Mouse (Mus musculus): Measurements from ENCODE around the gene Fam107b. TPM values are rescaled to one million over a fixed set of nuclear protein-coding genes. Genes with fewer than 3 reads are reported as not detected.
A peak's percentile ranks its signal among the peaks of the same experiment; 100 is the strongest.

Gene Fam107b
- polyA plus RNA-seq, 1 experiment from 2014 or later: 34.4 TPM

DNA sequence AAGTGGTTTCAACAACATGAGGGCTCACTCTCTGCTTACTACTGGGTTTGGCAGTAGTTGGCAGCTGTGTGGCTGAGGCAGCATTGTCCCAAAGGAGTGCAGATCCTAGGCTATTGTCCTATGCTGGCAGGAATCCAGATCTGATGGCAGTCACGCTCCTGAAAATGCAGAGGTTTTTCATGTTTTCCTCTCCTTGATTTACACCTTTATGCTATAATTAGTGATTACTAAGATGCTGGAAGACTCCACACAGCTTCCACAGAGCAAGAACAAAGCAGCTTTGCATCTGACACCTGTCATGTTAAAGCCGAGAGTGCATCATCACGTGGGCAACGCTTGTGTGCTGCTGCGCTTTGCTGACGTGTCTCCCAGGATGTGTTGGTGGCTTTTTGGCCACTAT is 172.2 kb downstream of the Fam107b start:
- H3K27me3 ChIP-seq (ENCODE audit: control insufficient read depth, insufficient read depth, low read length): no peaks in the 10 kb centered on the region
- peak; percentile 33; the same call in 1 of the 2 replicates for ATAC-seq (ENCODE audit: low read depth)
- no peaks in the 10 kb centered on the region for H3K36me3 ChIP-seq (ENCODE audit: control insufficient read depth, insufficient read depth, low read length)
- H3K4me2 ChIP-seq (ENCODE audit: low read depth, low read length): no peak overlapping the region
- no peak overlapping the region; the same call in 1 of the 2 replicates for H3K27ac ChIP-seq (ENCODE audit: low read depth, low read length)
- H3K4me3 ChIP-seq (ENCODE audit: low read depth, low read length): no peak overlapping the region
- peaks cover 32% of the 10 kb centered on the region for H3K4me1 ChIP-seq (ENCODE audit: control insufficient read depth, insufficient read depth, low read length)
- WGBS: 57% methylated on average over 6 of the region's 6 CpGs
- H3K9ac ChIP-seq (replicated peaks; ENCODE audit: low read depth, low read length): no peak overlapping the region
- H3K9me3 ChIP-seq (ENCODE audit: control insufficient read depth, low read length): no peaks in the 10 kb centered on the region

DNA sequence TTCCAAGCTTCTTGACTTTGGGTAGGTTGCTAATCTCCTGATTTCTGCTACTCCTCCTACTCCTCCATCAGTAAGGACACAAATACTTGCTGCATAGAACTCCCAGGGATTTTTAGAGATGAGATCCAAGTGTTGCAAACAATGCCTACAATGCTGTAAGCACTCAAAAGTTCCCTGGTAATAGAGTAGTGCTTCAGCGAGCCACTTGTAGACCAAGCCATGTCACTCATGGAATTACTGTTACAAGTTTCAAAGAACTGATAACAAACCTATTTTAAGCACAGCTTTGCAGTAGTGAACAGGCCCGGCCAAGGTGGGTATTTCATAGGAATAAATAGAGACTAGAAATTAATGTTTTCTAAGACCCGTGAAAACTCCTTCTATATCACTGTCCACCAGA is 174.8 kb downstream of the Fam107b start:
- WGBS: 94% methylated on average over 3 of the region's 3 CpGs
- no peak for ATAC-seq (ENCODE audit: low read depth)

DNA sequence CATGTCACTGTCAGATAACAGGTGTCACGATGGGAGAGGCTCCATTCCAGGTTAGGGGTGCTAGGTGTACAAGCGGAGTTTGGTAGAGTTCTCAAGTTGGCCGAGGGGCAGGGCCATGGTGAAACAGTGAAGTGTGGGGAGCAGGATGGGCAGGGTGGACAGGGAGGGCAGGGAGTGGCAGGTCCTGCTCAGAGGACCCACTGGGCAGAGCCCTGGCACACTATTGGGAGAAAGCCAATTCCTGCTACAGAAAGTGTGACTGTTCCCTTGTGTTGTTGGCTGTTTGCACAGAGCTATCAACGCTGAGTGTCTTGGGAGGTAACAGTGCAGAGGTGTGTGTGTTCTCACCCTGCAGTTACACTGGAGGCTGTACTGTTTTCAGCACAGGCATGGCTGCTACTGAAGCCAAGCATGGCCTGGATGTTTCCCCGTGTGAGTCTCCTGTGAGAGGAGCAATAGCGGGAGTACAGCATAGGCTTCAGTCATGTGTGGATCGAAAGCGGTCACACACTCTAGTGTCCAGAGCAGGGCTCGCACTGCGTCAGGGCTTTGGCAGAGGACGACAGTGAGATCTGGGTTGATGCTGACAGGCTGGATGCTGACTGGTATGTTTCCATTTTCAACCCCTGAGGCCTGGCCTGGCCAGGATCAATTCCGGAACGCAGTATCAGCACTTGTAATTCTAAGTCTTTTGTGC is 175.8 kb downstream of the Fam107b start:
- Histone ChIP-seq H3K9me3 (ENCODE audit: control insufficient read depth, low read length) (no peaks in the 10 kb centered on the region), H3K4me2 (ENCODE audit: low read depth, low read length) (no peak overlapping the region), H3K9ac (replicated peaks; ENCODE audit: low read depth, low read length) (no peak overlapping the region), H3K4me1 (ENCODE audit: control insufficient read depth, insufficient read depth, low read length) (peaks cover 5% of the 10 kb centered on the region; the same call in 1 of the 2 replicates), H3K4me3 (ENCODE audit: low read depth, low read length) (no peak overlapping the region), H3K27ac (ENCODE audit: low read depth, low read length) (no peak overlapping the region), H3K27me3 (ENCODE audit: control insufficient read depth, insufficient read depth, low read length) (no peaks in the 10 kb centered on the region), H3K36me3 (ENCODE audit: control insufficient read depth, insufficient read depth, low read length) (no peaks in the 10 kb centered on the region)
- 88% methylated on average over 13 of the region's 13 CpGs for WGBS
- ATAC-seq (ENCODE audit: low read depth): no peak

More for the DNA sequence above, 174.8 kb downstream of the Fam107b start:
- Histone ChIP-seq H3K4me1 (ENCODE audit: control insufficient read depth, insufficient read depth, low read length) (peaks cover 10% of the 10 kb centered on the region), H3K27me3 (ENCODE audit: control insufficient read depth, insufficient read depth, low read length) (no peaks in the 10 kb centered on the region), H3K27ac (ENCODE audit: low read depth, low read length) (no peak overlapping the region), H3K4me2 (ENCODE audit: low read depth, low read length) (no peak overlapping the region), H3K36me3 (ENCODE audit: control insufficient read depth, insufficient read depth, low read length) (no peaks in the 10 kb centered on the region), H3K4me3 (ENCODE audit: low read depth, low read length) (no peak overlapping the region), H3K9ac (replicated peaks; ENCODE audit: low read depth, low read length) (no peak overlapping the region), H3K9me3 (ENCODE audit: control insufficient read depth, low read length) (no peaks in the 10 kb centered on the region)

DNA sequence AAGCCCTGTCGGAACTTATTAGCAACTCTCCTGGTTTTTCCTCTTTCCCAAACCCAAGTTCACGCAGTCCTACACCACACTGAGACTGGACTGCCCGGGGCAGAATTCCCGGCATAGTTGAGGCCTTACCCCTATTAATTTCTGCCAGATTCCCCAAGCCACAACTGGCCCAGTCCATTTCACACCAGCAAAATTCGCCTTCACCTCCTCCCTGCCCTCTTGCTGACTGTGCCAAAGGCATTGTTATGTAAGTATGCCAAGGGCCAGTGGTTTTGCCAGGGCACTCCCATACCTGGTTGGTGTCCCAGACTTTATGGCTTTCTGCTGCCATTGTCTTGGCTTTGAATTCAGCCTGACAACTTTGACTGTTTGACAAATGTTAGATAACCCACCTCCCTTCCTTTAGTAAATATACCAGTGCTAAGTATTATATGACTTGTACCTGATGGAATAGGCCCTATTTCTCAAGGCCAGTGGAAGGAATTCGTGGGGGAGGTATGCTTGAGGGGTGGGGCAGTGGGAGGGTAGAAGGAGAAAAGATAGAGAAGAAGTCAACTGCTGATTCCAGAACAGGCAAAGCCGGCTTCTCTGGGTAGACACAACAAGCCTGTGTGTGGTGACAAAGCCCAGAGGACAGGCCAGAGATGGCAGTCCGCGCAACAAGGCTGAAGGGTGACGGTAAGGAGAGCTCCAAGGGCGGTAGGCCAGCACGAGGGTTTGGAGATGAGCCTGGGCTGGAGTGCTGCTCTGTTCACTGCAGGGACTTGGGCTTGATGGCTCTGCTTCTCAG is 178.6 kb downstream of the Fam107b start:
- Histone ChIP-seq H3K36me3 (ENCODE audit: control insufficient read depth, insufficient read depth, low read length) (no peaks in the 10 kb centered on the region), H3K4me2 (ENCODE audit: low read depth, low read length) (no peak overlapping the region), H3K9ac (replicated peaks; ENCODE audit: low read depth, low read length) (no peak overlapping the region), H3K4me1 (ENCODE audit: control insufficient read depth, insufficient read depth, low read length) (peaks cover 11% of the 10 kb centered on the region), H3K27me3 (ENCODE audit: control insufficient read depth, insufficient read depth, low read length) (no peaks in the 10 kb centered on the region), H3K27ac (ENCODE audit: low read depth, low read length) (no peak overlapping the region), H3K9me3 (ENCODE audit: control insufficient read depth, low read length) (no peaks in the 10 kb centered on the region), H3K4me3 (ENCODE audit: low read depth, low read length) (no peak overlapping the region)
- WGBS: 81% methylated on average over 12 of the region's 12 CpGs
- no peak for ATAC-seq (ENCODE audit: low read depth)

DNA sequence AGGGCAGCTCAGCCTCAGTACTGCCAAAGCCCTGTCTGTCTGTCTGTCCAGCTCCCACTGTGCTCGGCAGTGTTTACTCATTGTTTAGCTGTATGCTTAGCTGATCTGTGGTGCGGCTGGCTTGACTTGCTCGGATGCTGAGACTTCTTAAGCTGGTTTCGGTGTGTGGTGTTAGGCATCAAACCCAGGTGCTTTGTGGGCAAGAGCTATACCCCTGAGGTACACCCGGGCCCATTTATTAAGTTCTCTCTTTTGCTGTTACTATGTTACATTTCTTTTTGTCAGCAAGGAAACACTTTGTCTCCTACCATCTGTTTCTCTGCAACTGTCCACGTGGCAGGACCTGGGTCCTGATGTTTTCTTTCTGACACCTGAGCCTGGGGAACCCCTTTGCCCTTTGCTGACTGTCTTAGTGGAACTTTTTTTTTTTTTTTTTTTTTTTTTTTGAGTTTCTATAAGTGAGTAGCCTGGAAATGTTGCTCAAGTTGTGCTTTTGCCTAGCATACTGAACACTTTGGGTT is 179.3 kb downstream of the Fam107b start:
- Histone ChIP-seq H3K27ac (ENCODE audit: low read depth, low read length) (no peak overlapping the region), H3K36me3 (ENCODE audit: control insufficient read depth, insufficient read depth, low read length) (no peaks in the 10 kb centered on the region), H3K27me3 (ENCODE audit: control insufficient read depth, insufficient read depth, low read length) (no peaks in the 10 kb centered on the region), H3K4me1 (ENCODE audit: control insufficient read depth, insufficient read depth, low read length) (peaks cover 18% of the 10 kb centered on the region), H3K9ac (replicated peaks; ENCODE audit: low read depth, low read length) (no peak overlapping the region), H3K4me2 (ENCODE audit: low read depth, low read length) (no peak overlapping the region), H3K4me3 (ENCODE audit: low read depth, low read length) (no peak overlapping the region), H3K9me3 (ENCODE audit: control insufficient read depth, low read length) (no peaks in the 10 kb centered on the region)
- no peak for ATAC-seq (ENCODE audit: low read depth)
- 80% methylated on average over 6 of the region's 6 CpGs for WGBS

DNA sequence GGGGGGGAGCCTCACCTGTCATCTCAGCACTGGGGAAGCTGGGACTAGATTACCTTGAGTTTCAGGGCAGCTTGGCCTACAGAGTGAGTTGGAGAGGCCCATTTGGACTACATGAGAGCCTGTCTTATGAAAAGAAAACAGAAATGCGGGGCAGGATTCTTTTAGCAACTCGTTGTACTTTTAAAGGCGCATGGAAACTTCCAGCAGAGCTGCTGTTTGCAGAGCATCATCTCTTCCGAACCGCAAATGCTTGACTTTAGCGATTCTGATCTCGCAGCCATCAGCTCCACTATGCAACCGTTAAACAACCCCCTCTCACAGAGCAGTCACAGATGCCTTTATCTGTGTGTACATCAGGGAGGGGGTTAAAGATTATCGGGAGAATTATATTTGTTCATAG is 179.8 kb downstream of the Fam107b start:
- H3K36me3 ChIP-seq (ENCODE audit: control insufficient read depth, insufficient read depth, low read length): no peaks in the 10 kb centered on the region
- no peaks in the 10 kb centered on the region for H3K9me3 ChIP-seq (ENCODE audit: control insufficient read depth, low read length)
- no peaks in the 10 kb centered on the region for H3K27me3 ChIP-seq (ENCODE audit: control insufficient read depth, insufficient read depth, low read length)
- no peak overlapping the region for H3K4me3 ChIP-seq (ENCODE audit: low read depth, low read length)
- WGBS: 90% methylated on average over 9 of the region's 9 CpGs
- peaks cover 21% of the 10 kb centered on the region for H3K4me1 ChIP-seq (ENCODE audit: control insufficient read depth, insufficient read depth, low read length)
- no peak for ATAC-seq (ENCODE audit: low read depth)
- H3K4me2 ChIP-seq (ENCODE audit: low read depth, low read length): no peak overlapping the region
- H3K27ac ChIP-seq (ENCODE audit: low read depth, low read length): no peak overlapping the region
- no peak overlapping the region for H3K9ac ChIP-seq (replicated peaks; ENCODE audit: low read depth, low read length)

DNA sequence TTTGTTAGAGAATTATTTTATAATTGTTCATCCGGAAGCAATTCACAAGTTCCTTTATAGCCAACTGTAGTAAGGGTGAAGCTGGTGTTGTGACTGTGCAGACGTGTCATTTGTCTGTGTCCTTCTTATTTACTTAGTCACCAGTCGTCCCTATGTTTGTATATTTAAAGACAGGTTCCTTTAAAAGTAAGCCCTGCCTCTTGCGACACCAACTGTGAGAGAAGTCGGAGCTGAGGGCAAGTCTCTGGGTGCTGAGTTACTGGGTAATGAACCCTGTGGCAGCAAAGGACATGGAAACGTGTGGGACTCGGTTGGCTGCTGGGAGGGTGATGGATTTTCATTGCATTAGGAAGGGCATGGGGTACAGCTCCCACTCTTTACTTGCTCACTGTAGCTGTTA is 182.1 kb downstream of the Fam107b start:
- 70% methylated on average over 7 of the region's 7 CpGs for WGBS
- Histone ChIP-seq H3K36me3 (ENCODE audit: control insufficient read depth, insufficient read depth, low read length) (no peaks in the 10 kb centered on the region), H3K4me3 (ENCODE audit: low read depth, low read length) (no peak overlapping the region), H3K9ac (replicated peaks; ENCODE audit: low read depth, low read length) (no peak overlapping the region), H3K27me3 (ENCODE audit: control insufficient read depth, insufficient read depth, low read length) (no peaks in the 10 kb centered on the region), H3K4me1 (ENCODE audit: control insufficient read depth, insufficient read depth, low read length) (peaks cover 21% of the 10 kb centered on the region), H3K9me3 (ENCODE audit: control insufficient read depth, low read length) (no peaks in the 10 kb centered on the region), H3K27ac (ENCODE audit: low read depth, low read length) (no peak overlapping the region), H3K4me2 (ENCODE audit: low read depth, low read length) (no peak overlapping the region)
- no peak for ATAC-seq (ENCODE audit: low read depth)

DNA sequence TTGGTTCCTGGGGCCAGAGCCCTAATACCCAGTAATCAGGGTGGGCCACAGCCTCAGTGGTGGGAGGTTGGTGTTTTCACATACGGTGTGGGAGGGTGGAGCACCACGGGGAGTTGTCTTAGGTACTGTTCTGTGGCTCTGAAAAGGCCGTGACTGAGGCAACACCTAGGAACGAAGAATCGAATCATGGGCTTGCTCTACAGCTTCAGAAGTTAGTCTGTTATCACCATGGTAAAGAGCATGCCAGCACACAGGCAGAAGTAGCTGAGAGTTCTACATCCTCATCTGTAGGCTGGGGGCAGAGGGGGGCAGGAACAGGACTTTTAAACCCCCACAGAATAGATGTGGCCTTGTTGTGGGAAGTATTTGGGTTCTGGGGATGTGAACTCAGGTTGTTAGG is 182.6 kb downstream of the Fam107b start:
- no peak overlapping the region for H3K4me3 ChIP-seq (ENCODE audit: low read depth, low read length)
- no peaks in the 10 kb centered on the region for H3K9me3 ChIP-seq (ENCODE audit: control insufficient read depth, low read length)
- no peaks in the 10 kb centered on the region for H3K27me3 ChIP-seq (ENCODE audit: control insufficient read depth, insufficient read depth, low read length)
- H3K4me1 ChIP-seq (ENCODE audit: control insufficient read depth, insufficient read depth, low read length): peaks cover 21% of the 10 kb centered on the region
- H3K36me3 ChIP-seq (ENCODE audit: control insufficient read depth, insufficient read depth, low read length): no peaks in the 10 kb centered on the region
- ATAC-seq (ENCODE audit: low read depth): no peak
- H3K9ac ChIP-seq (replicated peaks; ENCODE audit: low read depth, low read length): no peak overlapping the region
- 92% methylated on average over 5 of the region's 5 CpGs for WGBS
- no peak overlapping the region for H3K27ac ChIP-seq (ENCODE audit: low read depth, low read length)
- no peak overlapping the region for H3K4me2 ChIP-seq (ENCODE audit: low read depth, low read length)

DNA sequence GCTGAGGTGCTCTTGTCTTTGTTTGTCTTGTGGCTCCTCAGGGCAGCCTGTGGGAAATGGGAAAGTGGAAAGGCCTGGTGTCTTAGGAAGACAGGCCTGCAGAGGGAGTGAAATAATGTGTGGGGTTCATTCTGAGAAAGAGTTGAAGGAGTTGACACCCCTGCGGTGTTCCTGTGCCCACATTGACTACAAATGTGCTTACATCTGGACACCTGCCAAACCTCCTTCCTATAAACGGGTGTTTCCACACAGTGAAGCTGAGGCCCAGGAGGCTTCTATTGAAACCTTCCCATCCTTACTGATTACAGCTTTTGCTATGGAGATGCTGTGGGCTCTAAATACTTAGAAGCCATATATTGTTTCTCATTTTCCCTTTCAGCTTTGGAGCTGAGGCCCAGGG is 183.5 kb downstream of the Fam107b start:
- H3K4me2 ChIP-seq (ENCODE audit: low read depth, low read length): no peak overlapping the region
- 0 out of 2 replicates have a peak overlapping the region, but pooled peaks have one; percentile 60 for H3K27ac ChIP-seq (ENCODE audit: low read depth, low read length)
- peaks cover 21% of the 10 kb centered on the region for H3K4me1 ChIP-seq (ENCODE audit: control insufficient read depth, insufficient read depth, low read length)
- H3K36me3 ChIP-seq (ENCODE audit: control insufficient read depth, insufficient read depth, low read length): no peaks in the 10 kb centered on the region
- no peak overlapping the region for H3K4me3 ChIP-seq (ENCODE audit: low read depth, low read length)
- H3K9ac ChIP-seq (replicated peaks; ENCODE audit: low read depth, low read length): no peak overlapping the region
- H3K27me3 ChIP-seq (ENCODE audit: control insufficient read depth, insufficient read depth, low read length): no peaks in the 10 kb centered on the region
- WGBS: 10% methylated on average over 2 of the region's 2 CpGs
- ATAC-seq (ENCODE audit: low read depth): peak; percentile 73; the same call in 1 of the 2 replicates
- H3K9me3 ChIP-seq (ENCODE audit: control insufficient read depth, low read length): no peaks in the 10 kb centered on the region
